Mouse (Mus musculus) kidney, adult 18-20 months (tissue): Measurements from ENCODE around the gene Mical3.

ENCODE experiments used
- DNase-seq: peaks from one replicate; pipeline ENCODE4 v3.0.0; 2021

Mical3 gene

DNA sequence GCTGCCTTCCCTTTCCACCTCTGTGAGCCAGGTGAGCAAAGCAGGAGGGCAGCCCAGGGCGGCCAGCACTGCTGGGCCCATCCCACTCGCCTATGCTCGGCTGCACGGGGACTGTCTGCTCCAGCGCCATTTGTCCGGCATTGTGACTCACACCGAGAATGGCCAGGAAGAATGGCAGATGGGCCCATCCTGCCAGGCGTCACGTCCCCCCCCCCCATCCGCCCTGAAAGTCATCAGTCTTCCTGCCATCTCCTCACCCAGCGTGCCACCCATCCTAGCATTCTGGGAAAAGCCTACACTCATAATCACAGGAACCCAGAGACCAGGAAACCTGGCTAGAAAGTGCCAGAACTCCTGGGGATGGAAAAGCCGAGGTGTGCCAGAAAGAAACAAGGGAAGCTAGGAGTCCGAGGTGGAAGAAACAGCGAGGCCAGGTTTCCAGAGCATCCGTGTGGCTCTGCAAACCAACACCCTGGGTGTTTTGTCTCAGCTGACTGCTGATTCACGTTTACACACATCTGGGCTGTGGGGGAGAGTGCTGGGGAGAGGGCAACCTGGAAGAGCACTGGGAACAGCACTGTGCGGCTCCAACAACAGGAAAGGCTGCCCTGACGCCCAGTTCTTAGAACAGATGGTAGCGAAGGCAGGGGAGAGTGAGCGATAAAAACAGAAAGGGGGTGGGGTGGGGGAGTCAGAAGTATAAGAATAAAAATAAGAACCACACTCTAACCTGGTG, 85.3 kb downstream of the Mical3 start:
- no peak for DNase-seq

- no peak for DNase-seq
Measured at GRCm38 (mm10) chr6:121043434-121044189, 87.2 kb downstream of the Mical3 start.

GRCm38 (mm10) chr6:121039719-121040118, 91.1 kb downstream of the Mical3 start:
- DNase-seq: no peak

DNA sequence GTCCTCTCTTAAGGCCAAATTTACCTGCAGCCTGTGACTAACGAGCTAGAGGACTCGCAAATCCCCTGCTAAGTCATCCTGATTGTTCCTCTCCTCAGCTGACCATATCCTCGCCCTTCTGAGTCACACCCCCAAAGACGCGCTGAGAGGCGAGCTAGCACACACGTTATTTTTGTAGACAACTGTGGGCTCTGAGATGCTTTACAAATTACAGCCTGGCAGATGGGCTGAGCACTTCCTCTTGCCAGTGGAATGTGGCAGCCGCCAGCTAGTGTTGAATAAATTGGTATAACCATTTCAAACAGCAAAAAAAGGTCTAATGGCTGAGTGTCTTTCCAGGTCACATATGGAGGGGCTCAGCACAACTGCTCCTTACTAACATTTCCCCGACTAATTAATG, 91.5 kb downstream of the Mical3 start:
- no peak for DNase-seq

- DNase-seq: no peak
Measured at GRCm38 (mm10) chr6:121037086-121037485, 93.7 kb downstream of the Mical3 start.

DNA sequence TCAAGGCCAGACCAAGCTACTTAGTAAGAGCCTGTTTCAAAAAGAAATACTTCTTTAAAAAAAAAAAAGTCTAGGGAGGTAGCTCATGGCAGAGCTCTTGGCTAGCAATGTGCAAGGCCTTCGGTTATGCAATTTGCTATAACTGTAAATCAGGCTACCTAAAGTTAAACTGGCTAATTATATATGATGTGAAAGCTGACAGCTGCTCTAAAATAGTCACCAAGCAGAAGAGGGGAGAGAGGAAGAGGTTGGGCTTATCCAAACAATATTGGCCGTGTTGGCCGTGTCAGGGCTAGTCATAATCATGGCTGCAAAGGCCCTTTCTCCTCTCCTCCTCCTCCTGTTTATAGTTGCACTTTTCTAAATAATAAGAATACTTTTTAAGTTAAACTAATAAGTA, 94.9 kb downstream of the Mical3 start:
- no peak for DNase-seq

DNA sequence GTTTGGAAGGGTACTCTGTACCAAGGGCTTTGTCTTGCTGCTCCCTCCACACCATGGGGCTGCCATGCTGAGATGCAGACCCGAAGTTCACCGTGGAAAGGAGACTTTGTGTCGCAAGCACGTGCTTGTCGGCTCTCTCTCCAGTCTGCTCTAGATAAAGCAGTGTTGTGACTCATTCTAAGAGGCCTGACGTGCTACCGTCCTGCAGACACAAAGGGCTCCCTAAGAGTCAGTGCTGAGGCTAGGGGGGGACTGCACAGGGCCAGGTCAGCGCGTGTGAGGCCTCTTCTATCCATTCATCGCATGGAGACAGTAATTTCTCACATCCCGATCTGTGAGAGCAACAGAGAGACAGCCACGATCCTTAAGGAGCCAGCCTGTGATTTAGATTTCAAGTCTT, 95.5 kb downstream of the Mical3 start:
- no peak for DNase-seq

GRCm38 (mm10) chr6:121033250-121033649, 97.5 kb downstream of the Mical3 start:
- no peak for DNase-seq

- DNase-seq: no peak
Measured at GRCm38 (mm10) chr6:121031370-121031769, 99.4 kb downstream of the Mical3 start.

DNA sequence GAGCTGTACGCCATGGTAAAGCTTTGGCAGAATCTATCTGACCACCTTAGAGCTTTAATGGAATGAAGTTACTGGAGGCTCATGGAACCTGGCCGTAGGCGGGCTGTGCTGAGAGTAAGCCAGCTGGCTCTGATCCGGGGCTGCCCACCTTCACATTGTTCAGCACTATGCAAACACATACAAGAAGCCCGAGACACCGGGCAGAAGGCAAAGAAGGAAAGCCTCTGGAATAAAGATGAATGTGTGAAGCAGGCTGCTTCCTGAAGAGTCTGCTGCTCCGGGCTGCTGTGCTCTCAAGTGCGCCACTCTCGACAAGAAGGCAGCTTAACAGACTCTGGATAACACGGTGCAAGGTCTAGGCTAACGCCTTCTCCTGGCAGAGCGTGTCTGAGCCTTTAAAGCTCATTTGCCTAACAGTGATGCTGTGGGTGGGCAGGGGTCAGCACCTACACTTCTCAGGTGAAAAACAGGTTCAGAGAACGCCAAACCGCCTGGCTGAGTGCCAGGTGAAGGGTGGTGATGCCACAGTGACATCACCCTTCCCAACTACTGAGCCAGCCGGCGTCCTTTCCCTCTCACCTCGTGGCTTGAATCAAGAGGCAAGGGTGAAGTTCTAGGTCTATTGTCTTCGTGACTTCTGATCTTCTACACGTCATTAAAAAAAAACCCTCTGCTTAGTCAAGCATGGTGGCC, 100.8 kb downstream of the Mical3 start:
- DNase-seq: peak; percentile 23

DNA sequence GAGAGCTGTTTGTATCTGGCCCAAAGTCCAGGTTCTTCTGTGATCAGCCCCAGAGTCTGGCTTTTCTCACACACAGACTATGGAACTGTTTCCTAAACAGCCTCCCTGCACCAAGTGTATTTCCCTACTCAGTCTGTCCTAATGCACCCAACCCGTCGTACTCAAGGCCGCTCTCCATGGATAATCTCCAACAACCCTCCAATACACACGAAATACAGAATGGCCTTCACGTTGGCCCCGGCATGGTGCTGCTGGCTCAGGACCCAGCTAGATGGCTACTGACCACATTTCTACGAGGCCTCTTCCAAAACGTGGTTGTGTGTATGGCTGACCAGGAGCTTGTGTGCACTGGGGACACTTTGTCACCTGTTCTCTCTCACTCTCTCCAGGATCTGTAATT, 102.3 kb downstream of the Mical3 start:
- no peak for DNase-seq

GRCm38 (mm10) chr6:121027314-121027713, 103.5 kb downstream of the Mical3 start:
- DNase-seq: no peak

- no peak for DNase-seq
Measured at GRCm38 (mm10) chr6:121026866-121027265, 103.9 kb downstream of the Mical3 start.

DNA sequence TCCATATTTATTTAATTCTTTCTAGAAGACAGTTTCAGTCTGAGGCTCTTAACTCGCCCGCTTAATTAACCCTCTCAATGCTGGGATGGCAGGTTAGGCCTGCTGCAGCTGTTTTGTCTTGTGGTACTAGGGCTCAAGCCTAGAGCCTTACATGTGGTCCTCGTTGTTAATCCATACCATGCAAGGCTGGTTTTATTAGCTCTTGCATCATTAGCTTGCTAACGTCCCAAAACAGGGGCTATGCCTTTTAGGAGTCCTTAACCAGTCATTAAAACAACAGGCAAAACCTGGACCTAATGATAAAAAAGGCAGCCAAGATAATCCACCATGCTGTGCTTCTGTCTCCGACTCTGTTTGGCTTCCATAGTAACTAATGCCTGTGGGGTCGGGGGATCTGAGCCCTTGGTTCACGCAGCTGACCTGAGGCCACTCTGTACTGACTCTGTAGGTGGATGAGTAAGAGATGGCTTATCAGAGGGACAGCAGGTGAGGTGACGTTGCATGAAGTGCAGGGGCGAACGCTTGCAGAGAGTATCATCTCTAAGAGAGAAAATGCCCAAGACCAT, 104.7 kb downstream of the Mical3 start:
- no peak for DNase-seq

- DNase-seq: no peak
Measured at GRCm38 (mm10) chr6:121018147-121018546, 112.7 kb downstream of the Mical3 start.

GRCm38 (mm10) chr6:121017436-121018031, 113.3 kb downstream of the Mical3 start:
- DNase-seq: peak; percentile 69

DNA sequence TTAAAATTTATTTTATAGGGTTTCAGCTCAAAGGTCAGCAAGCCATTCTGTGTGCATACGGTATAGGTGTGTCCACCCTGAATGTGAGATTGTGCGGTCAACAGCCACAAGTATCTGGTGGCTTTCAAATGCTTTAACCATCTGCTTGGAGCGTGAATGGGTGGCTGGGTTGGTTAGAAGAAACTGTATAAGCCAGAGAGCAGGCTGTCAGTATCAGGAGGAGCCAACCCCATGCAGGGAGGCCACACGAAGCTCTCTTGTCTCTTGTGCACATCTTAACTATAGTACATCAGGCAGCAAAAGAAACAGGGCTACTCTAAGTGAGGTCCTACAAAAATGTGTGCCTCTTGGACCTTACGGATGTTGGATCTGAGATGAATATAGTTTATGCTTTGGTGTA, 114.7 kb downstream of the Mical3 start:
- no peak for DNase-seq

- DNase-seq: no peak
Measured at GRCm38 (mm10) chr6:121014339-121014738, 116.5 kb downstream of the Mical3 start.

- peak; percentile 42 for DNase-seq
Measured at GRCm38 (mm10) chr6:121013750-121014149, 117.0 kb downstream of the Mical3 start.

DNA sequence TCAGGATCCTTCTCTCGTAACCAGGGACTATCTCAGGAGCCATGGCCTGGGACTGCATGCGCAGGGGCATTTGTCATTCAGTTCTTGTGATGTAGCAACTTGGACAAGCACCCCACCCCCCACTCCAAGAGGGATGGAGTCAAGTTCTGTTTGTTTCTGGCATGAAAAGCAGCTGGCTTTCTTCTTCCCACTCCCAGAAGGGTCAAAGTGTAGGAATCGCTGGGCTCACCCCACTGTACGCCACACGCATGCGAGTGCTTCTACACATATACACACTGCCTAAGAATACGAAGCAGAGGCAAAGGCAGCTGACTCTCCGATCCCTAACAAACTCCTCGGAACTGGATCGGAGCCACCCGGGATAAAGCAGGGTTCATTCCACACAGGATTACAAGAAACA, 119.1 kb downstream of the Mical3 start:
- no peak for DNase-seq

DNA sequence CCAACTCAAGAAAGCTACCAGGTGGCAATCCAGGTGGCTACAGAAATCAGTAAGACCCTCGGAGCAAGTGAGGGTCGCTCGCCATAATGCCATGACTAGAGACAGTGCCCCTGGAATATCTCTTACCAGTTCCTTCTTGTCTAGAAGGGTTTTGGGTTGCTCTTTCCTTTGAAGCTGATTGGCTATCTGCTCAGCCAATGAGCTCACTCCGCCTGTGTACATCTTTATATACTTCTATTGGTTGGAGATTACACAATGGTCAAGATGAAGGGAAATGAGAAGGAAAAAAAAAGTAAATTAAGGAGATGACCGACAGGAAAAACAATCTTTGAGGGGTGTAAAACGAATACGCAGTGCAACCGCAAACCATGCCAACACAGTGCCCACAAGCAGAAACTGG, 121.1 kb downstream of the Mical3 start:
- DNase-seq: no peak

DNA sequence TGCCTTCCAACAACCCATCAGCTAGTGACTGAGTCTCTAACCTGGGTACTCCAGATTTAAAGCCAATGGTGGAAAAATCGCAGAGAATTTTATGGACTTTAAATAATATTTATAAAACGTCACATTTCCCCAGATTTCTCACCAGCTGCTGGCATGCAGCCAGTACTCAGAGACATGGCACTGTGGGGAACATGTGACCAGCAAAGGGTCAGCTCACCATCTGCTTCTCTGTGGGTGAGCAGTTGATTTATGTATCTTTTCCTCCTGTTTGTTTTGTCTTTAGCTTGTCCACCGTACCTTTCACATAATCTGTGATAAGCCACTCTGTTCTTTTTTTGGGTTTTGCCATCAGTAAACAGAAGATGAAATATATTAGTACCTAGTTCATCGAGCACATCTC, 125.8 kb downstream of the Mical3 start:
- DNase-seq: no peak

- no peak for DNase-seq
Measured at GRCm38 (mm10) chr6:121002952-121003351, 127.8 kb downstream of the Mical3 start.
